Mouse (Mus musculus) cerebellum, adult 9-10 months (tissue): ENCODE measurements around the gene Dph1.
A peak's percentile ranks its signal among the peaks of the same experiment; 100 is the strongest.
"Not testable (repeated sequence)": the region's sequence is repeated elsewhere in the genome, so short reads cannot be mapped to it uniquely, and the experiment has no call there.

Experiments used
- DNase-seq: peaks from one replicate; pipeline ENCODE4 v3.0.0; 2022

Dph1 gene

GRCm38 (mm10) chr11:75201721-75202120 is 10.7 kb upstream of the Dph1 start:
- DNase-seq, result peak; percentile 52

GRCm38 (mm10) chr11:75200935-75201334 is 9.9 kb upstream of the Dph1 start:
- no peak for DNase-seq

DNA sequence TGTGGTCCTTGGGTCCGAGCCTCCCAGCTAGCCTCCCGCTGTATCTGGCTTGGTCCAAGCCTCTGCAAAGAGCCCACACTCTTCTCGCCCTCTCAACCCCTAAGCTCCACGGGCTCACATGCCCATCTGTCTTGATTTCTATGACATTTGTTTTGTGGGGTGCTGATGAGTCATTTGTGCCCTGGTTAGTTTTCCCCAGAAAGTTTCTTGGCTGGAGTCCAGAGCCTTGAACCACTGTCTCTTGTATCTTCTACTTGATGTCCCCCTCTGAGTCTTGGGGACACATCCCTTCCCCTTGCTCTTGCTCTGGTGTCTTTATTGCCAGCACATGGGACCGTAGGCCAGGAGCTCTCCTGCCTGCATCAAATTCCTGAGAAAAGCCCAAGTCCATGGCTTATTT is 8.9 kb upstream of the Dph1 start:
- peak; percentile 60 for DNase-seq

DNA sequence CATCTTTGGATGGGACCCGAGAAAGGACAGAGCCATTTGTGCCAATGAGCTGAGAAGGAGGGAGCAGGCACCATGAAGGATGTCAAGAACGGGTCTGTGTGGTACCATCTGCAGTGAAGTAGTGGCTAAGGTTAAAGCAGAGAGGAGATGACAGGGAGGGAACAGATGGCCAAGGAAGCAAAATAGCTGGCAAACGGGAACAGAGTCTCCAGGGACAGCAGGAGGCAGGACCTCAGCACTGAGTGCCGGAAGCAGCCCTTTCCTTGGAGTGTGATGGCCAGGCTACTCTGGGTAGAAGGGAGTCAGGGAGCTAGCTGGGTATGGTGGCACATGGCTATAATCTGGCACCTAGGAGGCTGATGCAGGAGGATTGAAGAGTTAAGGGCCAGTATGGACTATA is 7.8 kb upstream of the Dph1 start:
- DNase-seq, result peak; percentile 85

GRCm38 (mm10) chr11:75197956-75198355 is 6.9 kb upstream of the Dph1 start:
- DNase-seq, result no peak

- peak; percentile 72 for DNase-seq
These were observed 5.1 kb upstream of the Dph1 start for GRCm38 (mm10) chr11:75196131-75196530.

- peak; percentile 84 for DNase-seq
These were observed 3.9 kb upstream of the Dph1 start for GRCm38 (mm10) chr11:75194850-75195461.

GRCm38 (mm10) chr11:75194121-75194849 is 3.2 kb upstream of the Dph1 start:
- DNase-seq, result peak; percentile 61

DNA sequence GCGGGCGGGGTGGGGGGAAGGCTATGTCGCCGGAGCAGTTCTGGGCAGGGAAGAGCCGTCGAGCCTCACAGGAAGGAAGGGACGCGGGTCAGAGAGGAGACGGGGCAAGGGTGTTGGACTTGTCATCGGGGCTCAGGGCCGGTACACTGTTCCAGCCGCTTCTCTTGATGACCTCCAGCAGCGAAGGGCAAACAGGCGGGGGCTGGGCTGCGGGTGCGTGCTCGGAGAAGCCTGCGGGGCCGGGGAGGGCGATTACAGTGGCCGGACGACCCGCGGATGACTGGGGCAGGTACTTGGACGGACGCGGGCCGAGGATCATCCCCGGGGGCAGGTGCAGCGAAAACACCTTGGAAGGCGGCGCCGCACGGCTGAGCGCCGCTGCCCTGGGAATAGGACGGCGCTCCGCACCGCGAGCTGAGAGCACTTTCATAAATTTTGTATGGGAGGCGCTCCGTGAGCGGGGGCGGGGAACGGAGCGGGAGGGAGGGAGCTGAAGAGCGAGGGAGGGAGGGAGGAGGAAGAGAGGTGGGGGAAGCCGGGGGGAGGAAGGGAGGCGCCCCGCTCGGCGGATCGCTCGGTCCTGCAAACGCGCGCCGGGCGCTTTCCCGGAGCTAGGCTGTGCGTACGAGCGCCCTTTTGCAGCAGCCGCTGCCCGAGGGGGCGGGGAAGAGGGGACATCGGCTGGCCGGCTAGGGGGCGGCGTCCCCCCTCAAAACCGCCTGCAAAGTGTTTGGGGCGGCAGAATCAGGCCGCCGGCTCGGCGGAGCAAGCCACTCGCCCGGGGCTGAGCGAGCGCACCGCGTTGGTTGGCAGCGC is 2.4 kb upstream of the Dph1 start, which contains the start of gene Rtn4rl1:
Gene Rtn4rl1, plus strand, starts transcription at position 528 of the 816 bp plus-strand sequence.
- peak; percentile 80 for DNase-seq

- DNase-seq, result peak; percentile 90
These were observed 1.5 kb upstream of the Dph1 start for GRCm38 (mm10) chr11:75192336-75193214.

GRCm38 (mm10) chr11:75191841-75192240 is 800 bp upstream of the Dph1 start:
- DNase-seq, result no peak

- peak; percentile 83 for DNase-seq
These were observed 693 bp downstream of the Dph1 start for GRCm38 (mm10) chr11:75190371-75190724.

- no peak for DNase-seq
These were observed 1.2 kb downstream of the Dph1 start for GRCm38 (mm10) chr11:75189713-75190370.

DNA sequence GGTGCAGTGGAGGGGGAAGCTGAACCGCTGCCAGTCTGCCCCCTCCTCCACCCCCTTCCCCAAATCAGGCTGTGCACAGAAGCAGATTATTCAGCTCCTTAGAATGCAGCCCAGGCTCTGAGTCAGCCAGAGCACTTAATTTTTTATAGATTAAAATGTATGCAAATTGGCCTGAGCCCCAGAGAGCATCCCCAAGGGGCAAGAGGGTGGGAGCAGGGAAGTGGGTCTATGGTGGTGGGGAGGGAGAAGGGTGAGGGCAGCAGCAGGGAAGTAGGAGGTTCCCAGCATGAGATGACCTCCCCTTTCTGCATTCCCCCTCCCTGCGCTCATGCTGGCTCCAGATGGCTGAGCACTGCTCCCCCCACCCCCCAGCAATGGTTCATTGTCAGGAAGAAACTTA is 6.1 kb downstream of the Dph1 start:
- no peak for DNase-seq

DNA sequence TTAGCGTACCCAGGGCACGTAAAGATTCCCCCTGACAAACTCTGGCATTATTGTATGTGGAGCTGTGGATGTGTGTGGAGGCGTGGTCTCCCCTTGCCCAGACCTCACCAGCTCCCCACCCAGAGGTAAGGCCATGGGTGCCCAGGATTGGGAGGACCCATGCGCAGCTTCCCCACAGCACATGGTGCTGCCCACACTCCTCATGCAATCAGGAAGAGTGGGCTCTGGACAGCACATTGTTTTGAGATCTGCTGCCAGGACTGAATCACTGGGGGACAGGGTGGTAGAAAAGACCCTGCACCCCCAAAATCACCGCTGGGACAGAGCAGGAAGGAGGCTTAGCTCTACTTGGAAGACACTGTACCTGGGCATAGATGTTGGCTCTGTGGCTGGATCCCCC is 6.5 kb downstream of the Dph1 start:
- DNase-seq, result no peak

DNA sequence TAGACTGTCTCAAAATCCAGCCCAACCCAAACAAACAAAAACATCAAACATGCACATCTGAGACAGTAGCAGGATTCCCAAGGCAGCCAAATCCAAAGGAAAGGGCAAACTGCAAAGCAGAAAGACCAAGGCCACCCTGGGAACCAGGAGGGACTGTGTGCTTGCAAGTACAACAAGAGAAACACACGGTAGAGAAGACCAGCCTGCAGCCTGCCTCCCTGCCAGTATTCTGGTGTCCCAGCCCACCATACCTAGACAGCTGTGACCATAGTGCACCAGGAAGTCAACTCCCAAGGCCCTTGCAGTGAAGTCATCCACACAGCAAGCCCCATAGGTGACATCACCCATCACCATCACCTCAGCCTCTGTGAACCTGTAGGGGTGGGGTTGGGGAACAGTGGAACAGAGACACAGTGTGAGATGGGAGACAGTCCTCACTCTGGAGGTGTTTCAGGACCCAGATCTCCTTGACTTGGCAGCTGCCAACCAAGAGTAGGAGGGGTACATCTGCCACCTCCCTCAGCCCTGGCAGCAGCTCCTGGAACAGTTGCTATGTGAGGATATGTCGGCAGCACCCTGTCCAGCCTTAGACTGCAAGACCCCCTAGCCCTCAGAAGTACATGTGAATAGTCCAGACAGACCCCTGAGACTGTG is 7.0 kb downstream of the Dph1 start:
- no peak for DNase-seq

DNA sequence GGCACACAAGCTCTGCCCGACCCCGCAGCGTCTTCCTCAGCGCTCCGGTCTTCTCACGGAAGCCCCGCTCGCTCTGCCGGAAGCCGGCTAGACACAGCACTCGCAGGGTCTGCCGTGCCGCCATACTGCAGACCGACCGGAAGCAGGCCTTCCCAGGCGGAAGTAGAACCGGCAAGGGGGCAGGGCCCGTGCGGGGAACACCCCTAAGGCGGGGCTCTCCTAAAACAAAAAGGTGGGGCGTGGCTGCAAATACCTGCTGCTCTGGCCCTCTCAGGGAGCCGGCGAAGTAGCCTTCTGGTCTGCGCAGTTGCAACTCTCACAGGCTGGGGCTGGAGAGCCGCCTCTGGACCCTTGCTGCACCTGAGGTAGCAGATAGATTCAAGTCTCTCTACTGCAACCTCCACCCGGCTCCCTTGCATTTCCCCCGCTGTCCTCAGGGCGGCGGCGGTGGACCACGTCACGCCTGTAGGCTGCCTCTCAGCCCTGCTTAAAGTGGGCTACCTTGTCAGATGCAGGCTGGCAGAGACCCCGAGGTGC is 12.3 kb downstream of the Dph1 start, which contains the start of gene Ovca2:
Gene Ovca2, minus strand, starts transcription at position 164 of the 537 bp plus-strand sequence.
- DNase-seq, result peak; percentile 92

- DNase-seq, result no peak
These were observed 13.0 kb downstream of the Dph1 start for GRCm38 (mm10) chr11:75178011-75178410.

GRCm38 (mm10) chr11:75174574-75174973 is 16.5 kb downstream of the Dph1 start:
- not testable (repeated sequence) for DNase-seq

- DNase-seq, result no peak
These were observed 17.3 kb downstream of the Dph1 start for GRCm38 (mm10) chr11:75173799-75174165.

DNA sequence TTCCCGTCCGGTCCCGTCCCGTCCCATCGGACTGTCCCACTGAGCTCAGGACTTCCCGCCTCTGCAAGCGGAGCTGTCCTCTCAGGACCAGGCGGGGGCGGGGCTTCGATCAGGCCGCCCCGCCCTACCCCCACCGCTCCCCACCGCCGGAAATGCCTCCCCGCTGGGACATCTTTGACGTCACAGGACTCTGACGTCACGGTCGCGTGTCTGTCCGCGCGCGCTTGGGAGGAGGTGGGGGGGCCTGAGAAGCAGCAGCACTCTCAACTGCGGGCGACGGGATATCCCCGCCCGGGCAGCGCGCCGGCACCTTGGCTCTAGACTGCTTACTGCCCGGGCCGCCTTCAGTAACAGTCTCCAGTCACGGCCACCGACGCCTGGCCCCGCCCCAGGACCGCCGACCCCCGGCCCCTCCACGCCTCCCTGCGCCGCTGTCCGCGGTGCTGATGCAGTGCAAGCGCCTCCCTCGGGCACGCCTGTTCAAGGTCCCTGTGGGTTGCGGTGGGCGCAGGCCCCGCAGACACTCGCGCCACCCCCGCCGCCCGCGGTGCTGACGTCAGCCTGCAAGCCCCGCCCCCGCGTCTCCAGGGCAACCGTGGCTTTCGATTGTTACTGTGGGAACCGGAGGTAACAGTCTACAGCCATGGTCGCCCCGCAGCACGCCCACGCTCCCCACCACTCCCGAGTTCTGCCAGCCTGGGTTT is 17.8 kb downstream of the Dph1 start:
- DNase-seq, result peak; percentile 91
